Mouse (Mus musculus): ENCODE measurements at regions not wholly inside any gene's neighbourhood (a gene's known extent, or its start where the extent isn't known, plus 50 kb on each side); places are given as distances from the start of the nearest gene placed in this dataset.

- no peak for DNase-seq (ENCODE audit: low read depth, low spot score)
Observed at GRCm38 (mm10) chr11:21478191-21478590, 93.8 kb upstream of the Wdpcp start.

DNA sequence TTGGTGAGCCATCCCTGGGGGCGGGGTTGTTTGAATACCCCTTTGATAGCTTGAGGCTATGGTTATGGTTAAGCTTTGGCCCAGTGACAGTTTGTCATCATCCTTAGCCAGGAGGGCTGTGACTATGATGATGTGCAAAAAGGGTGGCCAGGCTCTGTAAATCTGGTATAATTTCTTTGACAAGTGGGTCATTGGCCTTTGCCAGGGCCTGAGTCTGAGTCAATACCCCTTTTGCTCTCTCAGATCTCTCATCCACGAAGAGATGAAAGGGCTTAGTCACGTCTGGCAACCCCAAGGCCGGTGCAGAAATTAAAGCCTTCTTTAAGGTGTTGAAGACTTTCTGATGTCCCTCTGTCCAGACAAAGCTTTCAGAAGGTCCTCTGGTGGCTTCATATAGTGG lies 99.7 kb upstream of the Ugp2 start:
- DNase-seq (ENCODE audit: low read depth, low spot score), result no peak

DNA sequence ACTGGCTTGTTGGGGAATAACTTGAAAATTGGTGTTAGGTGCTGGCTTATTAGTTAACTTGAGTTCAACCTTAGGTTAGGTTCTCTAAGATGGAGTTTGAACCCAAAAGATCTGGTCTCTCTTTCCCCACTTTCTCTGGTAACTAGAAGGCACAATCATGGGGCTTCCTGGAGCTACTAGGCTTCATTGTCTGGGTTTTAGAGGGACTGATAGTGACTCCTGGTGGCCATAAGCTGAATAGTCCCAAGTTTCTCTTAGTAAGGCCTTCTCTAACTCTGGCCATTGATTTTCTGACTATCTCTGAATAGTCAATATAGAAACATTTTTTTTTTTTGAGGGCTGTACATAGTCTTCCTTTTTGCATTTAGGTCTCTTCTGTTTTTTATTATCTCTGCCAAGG lies 97.5 kb upstream of the Ugp2 start:
- DNase-seq (ENCODE audit: low read depth, low spot score), result peak; percentile 55

- no peak for DNase-seq (ENCODE audit: low read depth, low spot score)
Observed at GRCm38 (mm10) chr11:21460011-21460410, 89.0 kb upstream of the Ugp2 start.

- DNase-seq (ENCODE audit: low read depth, low spot score), result no peak
Observed at GRCm38 (mm10) chr11:21453308-21454106, 82.5 kb upstream of the Ugp2 start.

DNA sequence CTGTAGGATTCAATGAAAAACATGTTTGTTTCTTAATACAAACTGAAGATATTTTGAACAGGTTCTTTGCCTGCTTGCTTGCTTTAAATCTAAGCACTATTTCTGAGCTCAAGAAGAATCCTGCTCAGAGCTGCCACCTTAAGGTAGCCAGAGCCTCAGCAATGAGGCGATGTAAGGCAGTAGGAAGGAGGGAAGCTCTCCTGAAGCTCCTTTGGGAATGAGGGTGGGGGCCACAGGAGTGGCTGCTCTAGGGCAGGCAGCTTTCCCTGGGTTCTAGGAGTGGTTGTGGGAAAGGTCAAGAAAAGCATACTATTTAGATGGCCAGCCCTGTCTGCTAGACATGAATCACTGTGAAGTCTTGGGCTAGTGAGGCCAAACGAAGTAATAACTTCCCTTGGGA lies 62.7 kb upstream of the Ugp2 start:
- peak; percentile 62 for DNase-seq (ENCODE audit: low read depth, low spot score)

- no peak for DNase-seq (ENCODE audit: low read depth, low spot score)
Observed at GRCm38 (mm10) chr11:21430021-21430420, 59.0 kb upstream of the Ugp2 start.

- no peak for DNase-seq (ENCODE audit: low read depth, low spot score)
Observed at GRCm38 (mm10) chr11:21428749-21429148, 57.7 kb upstream of the Ugp2 start.

DNA sequence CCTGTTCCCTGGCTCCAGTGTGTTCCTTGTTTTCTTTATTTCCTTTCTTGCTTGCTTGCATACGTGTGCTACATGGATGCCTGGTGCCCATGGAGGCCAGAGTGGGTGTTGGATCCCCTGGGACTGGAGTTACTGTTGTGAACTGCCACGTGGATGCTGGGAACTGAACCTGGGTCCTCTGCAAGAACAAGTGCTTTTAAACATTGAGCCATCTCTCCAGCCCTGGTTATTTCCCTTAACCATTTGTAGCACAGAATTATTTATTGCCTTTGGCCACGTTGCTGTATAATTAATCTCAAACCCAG lies 57.0 kb upstream of the Ugp2 start:
- DNase-seq (ENCODE audit: low read depth, low spot score), result no peak

- no peak for DNase-seq (ENCODE audit: low read depth, low spot score)
Observed at GRCm38 (mm10) chr11:21427291-21428012, 56.5 kb upstream of the Ugp2 start.

DNA sequence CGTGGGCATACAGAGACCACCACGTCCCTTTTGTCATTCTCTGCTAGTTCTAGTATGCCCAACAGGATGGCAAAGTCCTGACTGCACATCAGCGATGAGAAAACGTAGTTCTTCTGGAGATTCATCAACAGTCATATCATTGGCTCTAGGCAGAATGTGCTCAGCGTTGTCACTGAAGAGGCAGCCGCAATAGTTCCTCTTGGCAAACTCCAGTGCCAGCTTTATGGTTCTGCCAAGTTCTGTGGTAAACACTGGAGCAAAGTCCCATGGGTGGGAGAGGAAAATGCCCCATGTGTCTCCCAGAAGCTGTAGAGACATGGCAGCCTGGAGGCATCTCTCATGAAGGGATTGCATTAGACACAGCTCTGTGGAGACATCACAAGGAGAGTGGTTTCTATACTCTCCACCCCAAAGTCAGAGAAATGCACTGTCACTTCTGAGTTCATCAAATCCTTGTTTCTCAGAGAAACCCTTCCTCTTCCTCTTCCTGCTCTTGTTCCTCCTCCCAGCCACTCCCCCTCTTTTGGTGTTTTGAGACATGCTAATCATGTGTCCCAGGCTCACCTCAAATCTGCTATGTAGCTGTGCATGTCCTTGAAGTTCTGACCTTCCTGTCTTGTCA lies 54.6 kb upstream of the Ugp2 start:
- DNase-seq (ENCODE audit: low read depth, low spot score), result no peak

DNA sequence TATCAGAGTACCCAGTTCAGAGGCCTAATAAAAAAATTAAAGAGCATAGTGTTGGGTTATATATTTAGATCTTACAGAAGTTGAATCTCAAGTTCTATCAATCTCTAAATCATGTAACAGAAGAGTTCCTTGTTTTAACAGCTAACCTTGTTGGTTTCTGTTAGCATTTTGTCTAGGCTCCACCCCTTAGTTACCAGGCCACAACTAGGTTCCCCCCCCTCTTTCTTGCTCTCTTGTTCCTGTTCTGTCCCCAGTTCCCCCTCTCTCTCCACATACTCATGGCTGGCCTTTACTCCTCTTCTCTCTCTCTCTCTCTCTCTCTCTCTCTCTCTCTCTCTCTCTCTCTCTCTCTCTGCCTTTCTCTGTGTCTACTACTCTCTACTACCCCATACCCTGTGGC lies 53.3 kb upstream of the Ugp2 start:
- DNase-seq (ENCODE audit: low read depth, low spot score), result no peak

DNA sequence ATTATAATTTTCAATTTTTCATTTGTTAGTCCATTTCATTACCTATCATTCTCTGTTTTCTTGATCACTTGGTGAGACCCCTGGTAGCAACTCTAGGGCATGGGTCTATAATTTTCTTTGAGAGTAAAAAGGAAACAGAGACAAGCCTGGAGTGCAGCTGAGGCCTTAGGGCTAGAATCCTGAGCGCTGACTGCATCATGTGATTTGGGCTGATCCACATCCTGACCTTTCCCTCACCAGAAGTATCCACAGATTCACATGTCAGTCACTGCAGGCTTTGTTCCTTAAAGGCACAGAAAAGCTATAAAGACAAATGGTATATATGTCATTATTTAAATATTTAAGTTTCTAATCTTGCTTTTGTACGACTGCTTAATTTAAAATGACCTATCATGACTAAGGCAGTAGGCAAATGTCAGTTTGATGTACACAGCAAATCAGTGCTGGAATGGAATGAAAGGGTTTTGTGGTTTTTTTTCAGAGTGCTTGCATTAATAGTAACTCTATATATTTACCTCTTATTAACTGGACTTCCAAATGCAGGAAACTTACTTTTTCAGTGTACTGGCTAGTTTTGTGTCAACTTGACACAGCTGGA lies 51.4 kb upstream of the Ugp2 start:
- no peak for DNase-seq (ENCODE audit: low read depth, low spot score)

Measured in ES-CJ7 (cell line).